Mouse (Mus musculus): Measurements from ENCODE around the gene Syngr3. TPM values are rescaled to one million over a fixed set of nuclear protein-coding genes. Genes with fewer than 3 reads are reported as not detected.
A peak's percentile ranks its signal among the peaks of the same experiment; 100 is the strongest.

Gene Syngr3
- polyA plus RNA-seq, 2 experiments = 3.0 to 3.1 TPM

- peak overlapping the region; percentile 82 for H3K4me2 ChIP-seq (replicated peaks; ENCODE audit: low read depth, low read length, severe bottlenecking)
- WGBS = 85% methylated on average over 7 of the region's 7 CpGs
Observed at GRCm38 (mm10) chr17:24735446-24735845, 45.7 kb upstream of the Syngr3 start.

DNA sequence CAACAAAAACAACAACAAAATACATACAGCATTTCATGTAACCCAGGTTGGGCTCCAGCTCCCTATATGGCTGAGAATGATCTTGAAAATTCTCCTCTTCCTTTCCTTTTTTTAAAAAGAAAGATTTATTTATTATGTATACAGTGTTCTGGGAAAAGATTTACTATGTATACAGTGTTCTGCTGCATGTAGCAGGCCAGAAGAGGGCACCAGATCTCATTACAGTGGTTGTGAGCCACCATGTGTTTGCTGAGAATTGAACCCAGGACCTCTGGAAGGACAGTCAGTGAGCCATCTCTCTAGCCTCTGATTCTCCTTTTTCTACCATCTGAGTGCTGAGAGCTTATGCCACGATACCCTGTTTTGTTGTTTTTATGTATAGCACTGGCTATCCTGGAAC is 44.8 kb upstream of the Syngr3 start:
- no peaks in the 10 kb centered on the region for H3K27me3 ChIP-seq (ENCODE audit: control insufficient read depth, insufficient read depth, low read length)
- WGBS = 73% methylated on average over 1 of the region's 1 CpGs
- DNase-seq (ENCODE audit: low spot score) (no peak), ATAC-seq (ENCODE audit: low FRiP score, low read depth) (no peak)
- no peak overlapping the region for H3K9ac ChIP-seq (ENCODE audit: low read depth, low read length, severe bottlenecking)
- peaks cover 10% of the 10 kb centered on the region for H3K4me1 ChIP-seq (ENCODE audit: control insufficient read depth, insufficient read depth, low read length)
- H3K4me3 ChIP-seq (replicated peaks; ENCODE audit: low read length) = no peak overlapping the region
- no peak for TF ChIP-seq POLR2A (IDR thresholded peaks at IDR 0.05; ENCODE audit: borderline replicate concordance, extremely low read depth, insufficient read depth, insufficient read length)
- no peaks in the 10 kb centered on the region for H3K36me3 ChIP-seq (ENCODE audit: control insufficient read depth, insufficient read depth, low read length)
- no peak overlapping the region for H3K27ac ChIP-seq (replicated peaks; ENCODE audit: low read depth, low read length)
- no peaks in the 10 kb centered on the region for H3K9me3 ChIP-seq (ENCODE audit: control insufficient read depth, low read length)
- no peak overlapping the region for H3K4me2 ChIP-seq (replicated peaks; ENCODE audit: low read depth, low read length, severe bottlenecking)

More at GRCm38 (mm10) chr17:24735446-24735845, 45.7 kb upstream of the Syngr3 start:
- Histone ChIP-seq H3K27me3 (ENCODE audit: control insufficient read depth, insufficient read depth, low read length) (no peaks in the 10 kb centered on the region), H3K27ac (replicated peaks; ENCODE audit: low read depth, low read length) (0 out of 2 replicates have a peak overlapping the region, but pooled peaks have one; percentile 39), H3K4me1 (ENCODE audit: control insufficient read depth, insufficient read depth, low read length) (peaks cover 10% of the 10 kb centered on the region), H3K4me3 (replicated peaks; ENCODE audit: low read length) (no peak overlapping the region), H3K9me3 (ENCODE audit: control insufficient read depth, low read length) (no peaks in the 10 kb centered on the region), H3K36me3 (ENCODE audit: control insufficient read depth, insufficient read depth, low read length) (0 out of 2 replicates have a peak, but pooled peaks cover 5% of the 10 kb centered on the region), H3K9ac (ENCODE audit: low read depth, low read length, severe bottlenecking) (no peak overlapping the region)
- TF ChIP-seq POLR2A (IDR thresholded peaks at IDR 0.05; ENCODE audit: borderline replicate concordance, extremely low read depth, insufficient read depth, insufficient read length) = no peak
- no peak for ATAC-seq (ENCODE audit: low FRiP score, low read depth)
- DNase-seq (ENCODE audit: low spot score) = no peak

DNA sequence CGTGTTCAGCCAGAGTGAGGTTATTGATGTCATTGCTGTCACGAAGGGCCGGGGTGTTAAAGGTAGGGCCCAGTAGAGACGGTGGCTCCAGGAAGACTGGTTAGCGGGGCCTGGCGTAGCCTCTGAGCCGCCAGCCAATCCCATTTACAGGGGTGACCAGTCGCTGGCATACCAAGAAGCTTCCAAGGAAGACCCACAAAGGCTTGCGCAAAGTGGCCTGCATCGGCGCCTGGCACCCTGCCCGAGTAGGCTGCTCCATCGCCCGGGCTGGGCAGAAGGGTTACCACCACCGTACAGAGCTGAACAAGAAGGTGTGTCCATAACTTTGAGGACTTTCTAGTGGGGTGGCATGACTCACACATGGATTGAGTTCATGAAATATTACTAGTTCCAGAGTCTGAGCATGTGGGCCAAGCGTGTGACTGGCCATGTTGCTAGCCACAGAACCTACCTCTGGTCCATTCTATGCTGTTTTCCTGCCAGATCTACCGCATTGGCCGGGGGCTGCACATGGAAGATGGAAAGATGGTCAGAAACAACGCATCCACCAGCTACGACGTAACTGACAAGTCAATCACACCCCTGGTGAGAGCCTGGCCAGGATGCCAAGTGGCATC is 43.8 kb upstream of the Syngr3 start:
- no peak overlapping the region for H3K27ac ChIP-seq (replicated peaks; ENCODE audit: low read depth, low read length)
- no peaks in the 10 kb centered on the region for H3K27me3 ChIP-seq (ENCODE audit: control insufficient read depth, insufficient read depth, low read length)
- no peak overlapping the region for H3K9ac ChIP-seq (ENCODE audit: low read depth, low read length, severe bottlenecking)
- no peak for DNase-seq (ENCODE audit: low spot score)
- no peaks in the 10 kb centered on the region for H3K36me3 ChIP-seq (ENCODE audit: control insufficient read depth, insufficient read depth, low read length)
- WGBS = 89% methylated on average over 21 of the region's 21 CpGs
- H3K9me3 ChIP-seq (ENCODE audit: control insufficient read depth, low read length) = no peaks in the 10 kb centered on the region
- H3K4me1 ChIP-seq (ENCODE audit: control insufficient read depth, insufficient read depth, low read length) = peaks cover 10% of the 10 kb centered on the region
- H3K4me3 ChIP-seq (replicated peaks; ENCODE audit: low read length) = no peak overlapping the region
- H3K4me2 ChIP-seq (replicated peaks; ENCODE audit: low read depth, low read length, severe bottlenecking) = no peak overlapping the region
- no peak for TF ChIP-seq POLR2A (IDR thresholded peaks at IDR 0.05; ENCODE audit: borderline replicate concordance, extremely low read depth, insufficient read depth, insufficient read length)
- no peak for ATAC-seq (ENCODE audit: low FRiP score, low read depth)

GRCm38 (mm10) chr17:24732233-24732935 is 42.6 kb upstream of the Syngr3 start:
- Histone ChIP-seq H3K36me3 (ENCODE audit: control insufficient read depth, insufficient read depth, low read length) (no peaks in the 10 kb centered on the region), H3K27ac (replicated peaks; ENCODE audit: low read depth, low read length) (no peak overlapping the region), H3K27me3 (ENCODE audit: control insufficient read depth, insufficient read depth, low read length) (no peaks in the 10 kb centered on the region), H3K4me3 (replicated peaks; ENCODE audit: low read length) (no peak overlapping the region), H3K9ac (ENCODE audit: low read depth, low read length, severe bottlenecking) (no peak overlapping the region), H3K9me3 (ENCODE audit: control insufficient read depth, low read length) (no peaks in the 10 kb centered on the region), H3K4me1 (ENCODE audit: control insufficient read depth, insufficient read depth, low read length) (peaks cover 8% of the 10 kb centered on the region), H3K4me2 (replicated peaks; ENCODE audit: low read depth, low read length, severe bottlenecking) (no peak overlapping the region)
- no peak for TF ChIP-seq POLR2A (IDR thresholded peaks at IDR 0.05; ENCODE audit: borderline replicate concordance, extremely low read depth, insufficient read depth, insufficient read length)
- DNase-seq (ENCODE audit: low spot score) (no peak), ATAC-seq (ENCODE audit: low FRiP score, low read depth) (no peak)
- WGBS = 79% methylated on average over 12 of the region's 12 CpGs

DNA sequence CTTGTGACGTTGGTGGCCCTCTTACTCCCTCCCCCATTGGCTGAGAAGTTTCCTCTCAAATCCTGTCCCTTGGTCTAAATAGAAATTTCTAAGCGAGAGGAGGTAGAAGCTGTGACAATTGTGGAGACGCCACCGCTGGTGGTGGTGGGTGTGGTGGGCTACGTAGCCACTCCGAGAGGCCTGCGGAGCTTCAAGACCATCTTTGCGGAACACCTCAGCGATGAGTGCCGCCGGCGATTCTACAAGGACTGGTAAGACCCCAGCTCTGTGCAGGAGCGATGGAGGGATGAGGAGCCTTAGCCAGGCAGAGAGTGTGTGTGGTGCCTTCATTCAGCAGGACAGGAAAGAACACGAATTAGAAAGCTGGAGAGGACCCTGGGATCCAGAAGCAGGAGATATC is 41.0 kb upstream of the Syngr3 start:
- no peaks in the 10 kb centered on the region for H3K36me3 ChIP-seq (ENCODE audit: control insufficient read depth, insufficient read depth, low read length)
- ATAC-seq (ENCODE audit: low FRiP score, low read depth) (no peak), DNase-seq (ENCODE audit: low spot score) (no peak)
- H3K4me2 ChIP-seq (replicated peaks; ENCODE audit: low read depth, low read length, severe bottlenecking) = no peak overlapping the region
- H3K4me1 ChIP-seq (ENCODE audit: control insufficient read depth, insufficient read depth, low read length) = no peaks in the 10 kb centered on the region
- no peaks in the 10 kb centered on the region for H3K9me3 ChIP-seq (ENCODE audit: control insufficient read depth, low read length)
- no peak overlapping the region for H3K4me3 ChIP-seq (replicated peaks; ENCODE audit: low read length)
- 82% methylated on average over 14 of the region's 14 CpGs for WGBS
- H3K9ac ChIP-seq (ENCODE audit: low read depth, low read length, severe bottlenecking) = no peak overlapping the region
- no peaks in the 10 kb centered on the region for H3K27me3 ChIP-seq (ENCODE audit: control insufficient read depth, insufficient read depth, low read length)
- TF ChIP-seq POLR2A (IDR thresholded peaks at IDR 0.05; ENCODE audit: borderline replicate concordance, extremely low read depth, insufficient read depth, insufficient read length) = no peak
- H3K27ac ChIP-seq (replicated peaks; ENCODE audit: low read depth, low read length) = no peak overlapping the region

All from limb, embryonic 14.5 days (tissue).